Mouse (Mus musculus) E14TG2a.4 (cell line): ENCODE data around the gene Hist1h2ad.

Source experiments
- CTCF ChIP-seq: conservative IDR thresholded peaks from 2 replicates; pipeline ENCODE4 v1.5.1; 2014; ENCODE audit warnings: low read length
- NANOG ChIP-seq: IDR thresholded peaks from 2 replicates; pipeline ENCODE4 v1.6.1; 2014; ENCODE audit warnings: borderline replicate concordance, low read length, mixed read lengths
- POU5F1 ChIP-seq: IDR thresholded peaks from 2 replicates; pipeline ENCODE4 v1.6.1; 2014; ENCODE audit warnings: low read length, borderline replicate concordance

- TF ChIP-seq CTCF (no peak), POU5F1 (no peak), NANOG (no peak)
Measured at GRCm38 (mm10) chr13:23550761-23551145, 23.4 kb upstream of the Hist1h2ad start.
